Mouse (Mus musculus): ENCODE data around the gene 1700061G19Rik. TPM values are rescaled to one million over a fixed set of nuclear protein-coding genes. Genes with fewer than 3 reads are reported as not detected.

The 1700061G19Rik gene
- total and polyA plus RNA-seq, 3 experiments, result 0.08 to 0.29 TPM; not detected in 1

DNA sequence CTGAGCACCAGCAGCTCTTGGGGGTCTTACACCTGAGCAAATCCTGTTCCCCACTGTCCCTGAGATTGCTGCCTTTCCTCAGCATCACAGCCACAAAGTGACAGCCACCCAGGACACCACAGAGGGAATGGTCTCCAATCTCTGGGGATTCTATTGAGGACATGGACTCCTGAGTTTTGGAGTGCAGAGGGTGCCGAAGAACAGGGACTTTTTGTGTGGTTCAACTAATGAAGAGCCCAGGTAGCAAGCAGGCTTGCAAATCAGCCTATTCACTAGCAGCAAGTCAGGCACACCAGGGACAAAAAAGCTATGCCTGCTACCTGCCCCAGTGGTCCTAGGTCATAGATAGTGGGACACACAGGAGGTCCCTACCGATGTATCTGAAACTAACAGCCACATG, 58.1 kb downstream of the 1700061G19Rik start:
- Histone ChIP-seq H3K4me1 (ENCODE audit: control insufficient read depth in 1 of 2, insufficient read depth in 2 of 2) (peaks cover 17 to 58% of the 10 kb centered on the region in 2 experiments), H3K4me3 (replicated peaks in 1 of 3; ENCODE audit: low read depth in 2 of 3, low read length in 2 of 3, poor library complexity in 1 of 3) (no peak overlapping the region), H3K36me3 (replicated peaks in 1 of 2; ENCODE audit: control insufficient read depth in 1 of 2, insufficient read depth in 1 of 2, low read length in 1 of 2) (peaks cover 6 to 51% of the 10 kb centered on the region in 2 experiments), H3K4me2 (ENCODE audit: insufficient read depth, low read depth, poor library complexity, severe bottlenecking) (0 out of 2 replicates have a peak overlapping the region, but pooled peaks have one; percentile 30), H3K27me3 (replicated peaks) (peaks cover 5% of the 10 kb centered on the region), H3K9ac (ENCODE audit: insufficient read depth, low read depth) (no peak overlapping the region), H3K79me2 (replicated peaks; ENCODE audit: control insufficient read depth, extremely low read depth, insufficient read depth, poor library complexity, severe bottlenecking) (peaks cover 46% of the 10 kb centered on the region), H3K9me3 (replicated peaks; ENCODE audit: low read length) (no peaks in the 10 kb centered on the region), H3K27ac (ENCODE audit: insufficient read depth, low read depth) (no peak overlapping the region)
- DNase-seq (ENCODE audit: extremely low read depth), result no peak
- dilution Hi-C loops (cut with MboI; ENCODE audit: extremely low pct_ligation_motif_present, extremely low pct_unique_long_range_greater_than_20kb, low sequenced_read_pairs) (no loop called here), in situ Hi-C loops (cut with MboI; ENCODE audit: low pct_ligation_motif_present, low pct_unique_long_range_greater_than_20kb, low sequenced_read_pairs) (no loop called here)
- TF ChIP-seq UBTF (IDR thresholded peaks at IDR 0.05; ENCODE audit: low read depth, low read length), result no peak

GRCm38 (mm10) chr17:56934545-56935330, 59.5 kb downstream of the 1700061G19Rik start:
- H3K4me1 ChIP-seq (ENCODE audit: control insufficient read depth in 1 of 2, insufficient read depth in 2 of 2), result peaks cover 17 to 51% of the 10 kb centered on the region in 2 experiments
- peaks cover 45% of the 10 kb centered on the region for H3K79me2 ChIP-seq (replicated peaks; ENCODE audit: control insufficient read depth, extremely low read depth, insufficient read depth, poor library complexity, severe bottlenecking)
- peaks cover 9% of the 10 kb centered on the region for H3K27me3 ChIP-seq (replicated peaks)
- H3K27ac ChIP-seq (ENCODE audit: insufficient read depth, low read depth), result peak overlapping the region; percentile 43; the same call in 1 of the 2 replicates
- DNase-seq (ENCODE audit: extremely low read depth), result peak; percentile 13
- dilution Hi-C loops (cut with MboI; ENCODE audit: extremely low pct_ligation_motif_present, extremely low pct_unique_long_range_greater_than_20kb, low sequenced_read_pairs), result no loop called here
- TF ChIP-seq GABPA (IDR thresholded peaks at IDR 0.05; ENCODE audit: insufficient replicate concordance, low read depth, low read length) (no peak), MYC (IDR thresholded peaks at IDR 0.05; ENCODE audit: low read depth, low read length) (0 out of 2 replicates have a peak, but pooled peaks have one; percentile 17), SIN3A (IDR thresholded peaks at IDR 0.05; ENCODE audit: low read length) (peak; percentile 36; the same call in 1 of the 2 replicates), CHD2 (IDR thresholded peaks at IDR 0.05; ENCODE audit: low read length) (peak; percentile 93)
- H3K4me3 ChIP-seq (replicated peaks in 1 of 3; ENCODE audit: low read depth in 2 of 3, low read length in 2 of 3, poor library complexity in 1 of 3), result peak overlapping the region; percentile 73 to 99 (median 98)
- H3K4me2 ChIP-seq (ENCODE audit: insufficient read depth, low read depth, poor library complexity, severe bottlenecking), result peak overlapping the region; percentile 74
- peaks cover 6 to 39% of the 10 kb centered on the region in 2 experiments for H3K36me3 ChIP-seq (replicated peaks in 1 of 2; ENCODE audit: control insufficient read depth in 1 of 2, insufficient read depth in 1 of 2, low read length in 1 of 2)
- H3K9me3 ChIP-seq (replicated peaks; ENCODE audit: low read length), result no peaks in the 10 kb centered on the region
- in situ Hi-C loops (cut with MboI; ENCODE audit: low pct_ligation_motif_present, low pct_unique_long_range_greater_than_20kb, low sequenced_read_pairs), result no loop called here
- peak overlapping the region; percentile 84 for H3K9ac ChIP-seq (ENCODE audit: insufficient read depth, low read depth)

DNA sequence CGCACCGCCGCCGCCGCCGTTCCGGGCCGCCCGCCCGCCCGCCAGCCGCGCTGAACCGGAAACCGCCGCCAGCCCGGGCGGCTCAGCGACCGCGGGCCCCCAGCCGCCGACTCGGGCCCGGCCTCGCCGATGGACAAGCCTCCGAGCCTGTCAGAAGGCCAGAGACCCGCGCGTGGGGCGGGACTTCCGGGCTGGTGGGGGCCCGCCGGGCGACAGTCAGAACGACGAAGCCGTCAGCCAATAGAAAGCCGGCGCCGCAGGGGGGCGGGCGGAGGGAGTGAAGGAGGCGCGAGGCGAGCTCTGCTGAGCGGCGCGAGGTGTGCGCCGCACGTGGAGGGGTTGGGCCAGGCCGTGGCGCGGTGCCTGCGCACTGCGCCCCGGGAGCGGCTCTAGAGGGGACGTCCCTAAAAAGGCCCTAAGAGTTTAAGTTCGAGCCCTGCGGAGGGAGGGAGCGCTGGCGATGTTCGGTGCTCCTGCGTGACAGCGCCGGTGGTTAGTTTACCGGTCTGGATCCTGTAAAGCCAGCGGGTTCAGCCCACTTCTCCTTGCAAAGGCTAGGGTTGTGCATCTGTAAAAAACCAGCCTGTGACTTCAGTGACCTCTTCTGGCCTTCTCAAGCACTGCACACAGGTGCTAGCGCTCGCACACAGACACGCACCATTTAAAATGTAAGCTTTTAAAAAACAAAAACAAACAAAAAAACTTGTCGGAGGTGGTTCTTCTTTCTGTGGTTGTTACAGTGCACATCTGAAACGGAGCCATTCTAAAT, 60.3 kb downstream of the 1700061G19Rik start, which contains the start of gene Mllt1:
Gene Mllt1 (minus strand): TSS at position 53 of the 769 bp plus-strand sequence.
- Histone ChIP-seq H3K4me3 (replicated peaks in 1 of 3; ENCODE audit: low read depth in 2 of 3, low read length in 2 of 3, poor library complexity in 1 of 3) (peak within 1 kb of the TSS; percentile 73 to 99 (median 98)), H3K4me1 (ENCODE audit: control insufficient read depth in 1 of 2, insufficient read depth in 2 of 2) (peaks cover 13 to 43% of the 10 kb centered on the region in 2 experiments), H3K4me2 (ENCODE audit: insufficient read depth, low read depth, poor library complexity, severe bottlenecking) (peak within 1 kb of the TSS; percentile 74), H3K9me3 (replicated peaks; ENCODE audit: low read length) (no peaks in the 10 kb centered on the region), H3K36me3 (replicated peaks in 1 of 2; ENCODE audit: control insufficient read depth in 1 of 2, insufficient read depth in 1 of 2, low read length in 1 of 2) (peaks cover 6 to 31% of the 10 kb centered on the region in 2 experiments), H3K79me2 (replicated peaks; ENCODE audit: control insufficient read depth, extremely low read depth, insufficient read depth, poor library complexity, severe bottlenecking) (peaks cover 43% of the 10 kb centered on the region), H3K9ac (ENCODE audit: insufficient read depth, low read depth) (peak within 1 kb of the TSS; percentile 84), H3K27ac (ENCODE audit: insufficient read depth, low read depth) (peak within 1 kb of the TSS; percentile 43; the same call in 1 of the 2 replicates), H3K27me3 (replicated peaks) (peaks cover 9% of the 10 kb centered on the region)
- dilution Hi-C loops (cut with MboI; ENCODE audit: extremely low pct_ligation_motif_present, extremely low pct_unique_long_range_greater_than_20kb, low sequenced_read_pairs) (no loop called here), in situ Hi-C loops (cut with MboI; ENCODE audit: low pct_ligation_motif_present, low pct_unique_long_range_greater_than_20kb, low sequenced_read_pairs) (no loop called here)
- peak; percentile 97 for DNase-seq (ENCODE audit: extremely low read depth)
- TF ChIP-seq E2F4 (IDR thresholded peaks at IDR 0.05; ENCODE audit: insufficient replicate concordance, low read depth, low read length) (peak; percentile 54; the same call in 1 of the 2 replicates), TCF12 (IDR thresholded peaks at IDR 0.05; ENCODE audit: low read depth, low read length) (peak; percentile 55), HCFC1 (IDR thresholded peaks at IDR 0.05; ENCODE audit: low read depth, low read length) (peak; percentile 75), POLR2A (IDR thresholded peaks at IDR 0.05; ENCODE audit: low read depth, low read length) (peak; percentile 43; the same call in 1 of the 2 replicates), ETS1 (conservative IDR thresholded peaks at IDR 0.05; ENCODE audit: low read depth, low read length) (0 out of 2 replicates have a peak, but pooled peaks have one; percentile 37), SMC3 (IDR thresholded peaks at IDR 0.05; ENCODE audit: low read depth, low read length) (peak; percentile 25; the same call in 1 of the 2 replicates), CTCF (conservative IDR thresholded peaks at IDR 0.05 in 1 of 2, IDR thresholded peaks at IDR 0.05 in 1 of 2; ENCODE audit: low read depth in 2 of 2, low read length in 2 of 2) (peak in 1 of 2 experiments; percentile 44; a peak in 2 of 4 replicates), USF2 (conservative IDR thresholded peaks at IDR 0.05; ENCODE audit: low read depth, low read length) (no peak; the same call in 1 of the 2 replicates), NRF1 (IDR thresholded peaks at IDR 0.05; ENCODE audit: low read depth, low read length) (peak; percentile 82), ELF1 (IDR thresholded peaks at IDR 0.05; ENCODE audit: low read depth, low read length) (peak; percentile 86), MYC (IDR thresholded peaks at IDR 0.05; ENCODE audit: low read depth, low read length) (peak; percentile 97), RAD21 (IDR thresholded peaks at IDR 0.05; ENCODE audit: low read depth, low read length) (peak; percentile 13), EP300 (IDR thresholded peaks at IDR 0.05; ENCODE audit: low read length) (no peak), JUND (conservative IDR thresholded peaks at IDR 0.05; ENCODE audit: low read depth, low read length) (no peak), ZMIZ1 (IDR thresholded peaks at IDR 0.05; ENCODE audit: low read depth, low read length) (no peak), MAX (IDR thresholded peaks at IDR 0.05; ENCODE audit: low read length) (peak; percentile 99), MXI1 (IDR thresholded peaks at IDR 0.05; ENCODE audit: low read depth, low read length) (peak; percentile 93; the same call in 1 of the 2 replicates), USF1 (IDR thresholded peaks at IDR 0.05; ENCODE audit: low read depth, low read length) (peak; percentile 10; the same call in 1 of the 2 replicates)

Data from CH12.LX (cell line).